15 mouse cellular contexts compared by ENCODE assay signal in the genomic region with DNA sequence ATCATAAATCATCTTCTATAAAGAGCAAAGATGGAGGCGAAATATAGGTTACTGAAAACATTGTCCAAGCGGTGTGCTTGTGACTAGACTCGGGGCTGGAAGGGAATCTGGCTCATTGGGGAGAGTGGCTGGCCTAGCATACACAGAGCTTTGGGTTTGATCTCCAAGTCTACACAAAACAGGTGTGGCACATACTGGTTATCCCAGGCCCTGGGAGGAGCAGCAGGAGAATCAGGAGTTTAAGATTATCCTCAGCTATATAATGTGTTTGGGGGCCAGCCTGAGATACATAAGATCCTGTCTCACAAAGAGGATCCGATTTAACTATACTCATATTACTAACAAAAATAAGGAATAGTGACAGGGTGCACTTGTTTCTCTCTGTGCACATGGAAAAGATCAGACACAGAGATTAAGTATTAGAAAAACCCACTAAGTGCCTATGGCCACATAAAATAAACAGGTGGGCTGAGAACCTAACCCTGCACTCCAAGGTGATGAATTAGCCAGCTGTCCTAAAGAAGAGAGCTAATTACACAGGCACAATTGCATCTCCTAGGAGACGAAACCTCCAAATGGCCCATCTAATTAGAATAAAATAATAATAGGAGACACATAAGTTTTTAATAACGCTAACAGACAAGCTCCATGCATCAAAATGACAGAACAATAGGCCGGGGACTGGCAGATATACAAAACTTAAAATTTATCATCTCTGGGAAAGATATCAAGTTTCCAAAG.
A peak's percentile ranks its signal among the peaks of the same experiment; 100 is the strongest.
DNase-seq lines count a peak whose midpoint lies in the region; ATAC-seq lines count a peak whose summit lies in the region.
"Had no signal": no experiment of that assay in that cellular context is flagged by ENCODE, and none has a peak within 500 bp of the region (broad histone marks: within the 10 kb centered on the region; RNA-seq: fewer than 3 reads in every experiment).

No protein-coding gene starts in this region.

- H3K27ac ChIP-seq in kidney, embryonic 14.5 days (ENCODE audit: low read depth, low read length), result no peak overlapping the region
- H3K27ac ChIP-seq in limb, embryonic 12.5 days, result peak overlapping the region; percentile 35; the same call in 1 of the 2 replicates
- H3K27ac ChIP-seq: heart, embryonic 10.5 days; midbrain, embryonic 15.5 days had no signal

- H3K4me2 ChIP-seq in kidney, embryonic 14.5 days (replicated peaks; ENCODE audit: low read depth, low read length), result no peak overlapping the region
- no peak overlapping the region for H3K4me2 ChIP-seq in limb, embryonic 12.5 days
- H3K4me2 ChIP-seq: midbrain, embryonic 15.5 days had no signal

- no peak overlapping the region for H3K9ac ChIP-seq in kidney, embryonic 14.5 days (ENCODE audit: low read depth, low read length)
- H3K9ac ChIP-seq in limb, embryonic 12.5 days (replicated peaks), result no peak overlapping the region
- H3K9ac ChIP-seq: midbrain, embryonic 15.5 days had no signal

- peak; percentile 22; the same call in 1 of the 2 replicates for ATAC-seq in kidney, embryonic 14.5 days (ENCODE audit: low FRiP score, low TSS enrichment)
- ATAC-seq in limb, embryonic 12.5 days (ENCODE audit: insufficient number of reproducible peaks, insufficient read depth, low FRiP score, low TSS enrichment, low read depth), result peak; percentile 79
- ATAC-seq: midbrain, embryonic 15.5 days had no signal

- H3K36me3 ChIP-seq in kidney, embryonic 14.5 days (ENCODE audit: control insufficient read depth, insufficient read depth, low read length), result no peaks in the 10 kb centered on the region
- H3K36me3 ChIP-seq in limb, embryonic 12.5 days, result no peaks in the 10 kb centered on the region
- H3K36me3 ChIP-seq: midbrain, embryonic 15.5 days had no signal

- 0 out of 2 replicates have a peak, but pooled peaks cover 7% of the 10 kb centered on the region for H3K4me1 ChIP-seq in kidney, embryonic 14.5 days (ENCODE audit: control insufficient read depth, insufficient read depth, low read length)
- H3K4me1 ChIP-seq in limb, embryonic 12.5 days (replicated peaks), result peaks cover 20% of the 10 kb centered on the region
- H3K4me1 ChIP-seq: heart, embryonic 10.5 days had no signal

- no peak for DNase-seq in kidney, adult 18-20 months
- DNase-seq in embryo, embryonic 10.5 days (ENCODE audit: low spot score), result peak; percentile 59
- DNase-seq in embryo, embryonic 9.5 days (ENCODE audit: extremely low spot score), result peak; percentile 8
- no peak for DNase-seq in right cerebral cortex, postnatal 14 days
- no peak for DNase-seq in urinary bladder, adult 18-20 months (ENCODE audit: low spot score in 2 of 2)
- DNase-seq: cerebellum, postnatal 36 days; gastrocnemius, postnatal 25 days; heart, postnatal 36 days; kidney, adult 11 months; lung, postnatal 36 days; thymus, adult 18-20 months had no signal

- peaks cover 3% of the 10 kb centered on the region; the same call in 1 of the 2 replicates for H3K9me3 ChIP-seq in kidney, embryonic 14.5 days (ENCODE audit: control insufficient read depth, low read length)
- no peaks in the 10 kb centered on the region for H3K9me3 ChIP-seq in limb, embryonic 12.5 days
- H3K9me3 ChIP-seq: heart, embryonic 10.5 days; midbrain, embryonic 15.5 days had no signal

- H3K27me3 ChIP-seq in kidney, embryonic 14.5 days (ENCODE audit: control insufficient read depth, insufficient read depth, low read length), result no peaks in the 10 kb centered on the region
- H3K27me3 ChIP-seq in limb, embryonic 12.5 days, result no peaks in the 10 kb centered on the region
- H3K27me3 ChIP-seq: midbrain, embryonic 15.5 days had no signal

- 49% methylated on average over 7 of the region's 7 CpGs for WGBS in kidney, embryonic 14.5 days
- WGBS in limb, embryonic 12.5 days, result 57% methylated on average over 7 of the region's 7 CpGs

- no peak overlapping the region for H3K4me3 ChIP-seq in kidney, embryonic 14.5 days (ENCODE audit: low read length)
- H3K4me3 ChIP-seq in limb, embryonic 12.5 days (replicated peaks), result no peak overlapping the region
- H3K4me3 ChIP-seq: heart, embryonic 10.5 days; midbrain, embryonic 15.5 days had no signal

Comparison
In these comparisons a context has a peak if more than half of its experiments do, and no peak if none do; other contexts are left out.
1. DNase-seq: peak in embryo, embryonic 10.5 days (single experiment) and embryo, embryonic 9.5 days (single experiment); none in kidney, adult 18-20 months (single experiment), right cerebral cortex, postnatal 14 days (single experiment) and urinary bladder, adult 18-20 months (0 of 2).